Mouse (Mus musculus) liver, embryonic 11.5 days (tissue): ENCODE results near the gene Arhgef40. TPM values are rescaled to one million over a fixed set of nuclear protein-coding genes. Genes with fewer than 3 reads are reported as not detected.
A peak's percentile ranks its signal among the peaks of the same experiment; 100 is the strongest.
"Not testable (repeated sequence)": the region's sequence is repeated elsewhere in the genome, so short reads cannot be mapped to it uniquely, and the experiment has no call there.

Experiments used
- ATAC-seq: fragments of 200-750 bp; cut with Nextera tagmentation; replicated peaks from 2 replicates; pipeline ENCODE4 v1.8.0; 2017; ENCODE audit warnings: moderate number of reproducible peaks, mild to moderate bottlenecking, moderate TSS enrichment, moderate library complexity; ENCODE audit not compliant: low FRiP score
- DNase-seq: peaks from one replicate; pipeline ENCODE4 v3.0.0-alpha.2; 2017; ENCODE audit warnings: low spot score
- H3K27ac ChIP-seq: fragments of 300-500 bp; sonication (generic); 2 replicates; pipeline ENCODE4 v1.5.1; 2014; ENCODE audit warnings: mild to moderate bottlenecking, low read depth, low read length, control low read depth
- H3K27me3 ChIP-seq: fragments of 300-500 bp; sonication (generic); replicated peaks from 2 replicates; pipeline ENCODE4 v1.6.1; 2014; ENCODE audit warnings: low read length, mixed read lengths; ENCODE audit not compliant: control insufficient read depth, insufficient read depth
- H3K36me3 ChIP-seq: fragments of 300-500 bp; sonication (generic); 2 replicates; pipeline ENCODE4 v1.6.1; 2014; ENCODE audit warnings: mild to moderate bottlenecking, low read length, moderate library complexity, mixed read lengths; ENCODE audit not compliant: control insufficient read depth, insufficient read depth
- H3K4me1 ChIP-seq: fragments of 300-500 bp; sonication (generic); replicated peaks from 2 replicates; pipeline ENCODE4 v1.6.1; 2014; ENCODE audit warnings: low read length, mixed read lengths; ENCODE audit not compliant: control insufficient read depth, insufficient read depth
- H3K4me2 ChIP-seq: fragments of 300-500 bp; sonication (generic); 2 replicates; pipeline ENCODE4 v1.6.1; 2014; ENCODE audit warnings: mild to moderate bottlenecking, control low read depth, moderate library complexity
- H3K4me3 ChIP-seq: fragments of 300-500 bp; sonication (generic); 2 replicates; pipeline ENCODE4 v1.5.1; 2014; ENCODE audit warnings: low read depth, low read length, control low read depth
- H3K9ac ChIP-seq: fragments of 300-500 bp; sonication (generic); 2 replicates; pipeline ENCODE4 v1.6.1; 2014; ENCODE audit warnings: low read depth, low read length, control low read depth
- H3K9me3 ChIP-seq: fragments of 300-500 bp; sonication (generic); 2 replicates; pipeline ENCODE4 v1.6.1; 2016; ENCODE audit warnings: low read length, inconsistent platforms, mixed read lengths; ENCODE audit not compliant: control insufficient read depth
- WGBS: fragments of 180-500 bp; shearing (Covaris S2); extraction: QIAGEN DNeasy Blood & Tissue Kit; methylation state at CpG from one replicate; pipeline ENCODE4 v1.1.7; 2014; 5-methylcytosine and 5-hydroxymethylcytosine counted together
- polyA plus RNA-seq: library from polyadenylated mRNA; unstranded; fragments of >200 nt; fragmentation: Nextera tagmentation; extraction: Ambion mirVana; gene quantifications from 2 replicates; pipeline ENCODE4 v1.2.1, GENCODE M21; 2014

Arhgef40 gene
- polyA plus RNA-seq, 1 experiment from 2014 or later: 61.8 TPM

- H3K4me2 ChIP-seq: peak overlapping the region; percentile 19
- peak; percentile 46 for DNase-seq
- peak; percentile 72 for ATAC-seq
- no peaks in the 10 kb centered on the region for H3K27me3 ChIP-seq
- H3K36me3 ChIP-seq: no peaks in the 10 kb centered on the region
- H3K27ac ChIP-seq: no peak overlapping the region
- WGBS: 6% methylated on average over 8 of the region's 8 CpGs
- H3K4me3 ChIP-seq: no peak overlapping the region
- no peak overlapping the region for H3K9ac ChIP-seq
- no peaks in the 10 kb centered on the region; the same call in 1 of the 2 replicates for H3K4me1 ChIP-seq
- H3K9me3 ChIP-seq: no peaks in the 10 kb centered on the region
Measured at GRCm38 (mm10) chr14:52044901-52045678, 60.6 kb downstream of the Arhgef40 start.

- H3K4me2 ChIP-seq: no peak overlapping the region
- H3K4me1 ChIP-seq: no peaks in the 10 kb centered on the region; the same call in 1 of the 2 replicates
- no peaks in the 10 kb centered on the region for H3K27me3 ChIP-seq
- no peak overlapping the region for H3K27ac ChIP-seq
- DNase-seq (no peak), ATAC-seq (no peak)
- no peak overlapping the region for H3K4me3 ChIP-seq
- H3K9me3 ChIP-seq: no peaks in the 10 kb centered on the region
- WGBS: 80% methylated on average over 9 of the region's 9 CpGs
- no peaks in the 10 kb centered on the region for H3K36me3 ChIP-seq
- H3K9ac ChIP-seq: no peak overlapping the region
Measured at GRCm38 (mm10) chr14:52045966-52046565, 61.5 kb downstream of the Arhgef40 start.

- not testable (repeated sequence) for ATAC-seq, H3K4me1 ChIP-seq, H3K27me3 ChIP-seq, DNase-seq, H3K9ac ChIP-seq, H3K9me3 ChIP-seq, H3K4me2 ChIP-seq, H3K4me3 ChIP-seq, H3K27ac ChIP-seq, H3K36me3 ChIP-seq
- 87% methylated on average over 3 of the region's 3 CpGs for WGBS
Measured at GRCm38 (mm10) chr14:52052720-52053119, 68.2 kb downstream of the Arhgef40 start.

Other genes starting within 250 kb of the Arhgef40 start
- not detected in 2 replicates for gene Ang4, start 211.1 kb upstream of the Arhgef40 start, polyA plus RNA-seq
- not detected in 2 replicates for gene AY358078, start 184.7 kb upstream of the Arhgef40 start, polyA plus RNA-seq
- gene Ear6, start 131.0 kb upstream of the Arhgef40 start, polyA plus RNA-seq: 7.6 and 13.2 TPM in 2 replicates
- gene Mettl17, start 99.9 kb upstream of the Arhgef40 start, polyA plus RNA-seq: 32.5 and 42.6 TPM in 2 replicates
- 0.07 and 0.14 TPM in 2 replicates for gene Slc39a2, start 91.8 kb upstream of the Arhgef40 start, polyA plus RNA-seq
- gene Ndrg2, start 70.6 kb upstream of the Arhgef40 start, polyA plus RNA-seq: 19.2 and 21.5 TPM in 2 replicates
- gene Tppp2, start 66.3 kb upstream of the Arhgef40 start, polyA plus RNA-seq: not detected in 2 replicates
- gene Rnase13, start 61.9 kb upstream of the Arhgef40 start, polyA plus RNA-seq: not detected in 2 replicates
- gene Tmem253, start 30.9 kb downstream of the Arhgef40 start, polyA plus RNA-seq: 0.85 TPM in 1 of 2 replicates, not detected in the other
- 19.8 and 21.9 TPM in 2 replicates for gene Zfp219, start 36.0 kb downstream of the Arhgef40 start, polyA plus RNA-seq
- gene Olfr221, start 57.7 kb downstream of the Arhgef40 start, polyA plus RNA-seq: not detected in 2 replicates
- gene Hnrnpc, start 119.3 kb downstream of the Arhgef40 start, polyA plus RNA-seq: 698 and 737 TPM in 2 replicates
- 103 and 111 TPM in 2 replicates for gene Rpgrip1, start 126.0 kb downstream of the Arhgef40 start, polyA plus RNA-seq
- 52.1 and 58.6 TPM in 2 replicates for gene Supt16, start 212.7 kb downstream of the Arhgef40 start, polyA plus RNA-seq